In genomic region chr3:37354737-37355136, GRCm38 (mm10) we compare ENCODE assay signal across 20 mouse cellular contexts. TPM values are rescaled to one million over a fixed set of nuclear protein-coding genes. Genes with fewer than 3 reads are reported as not detected.
DNase-seq lines count a peak whose midpoint lies in the region; ATAC-seq and TF ChIP-seq lines count a peak whose summit lies in the region.
"Had no signal": no experiment of that assay in that cellular context is flagged by ENCODE, and none has a peak within 500 bp of the region (broad histone marks: within the 10 kb centered on the region; RNA-seq: fewer than 3 reads in every experiment).

No protein-coding gene starts in this region.

- H3K27ac ChIP-seq in lung, postnatal 0 days (ENCODE audit: low read length): no peak overlapping the region
- no peak overlapping the region for H3K27ac ChIP-seq in forebrain, embryonic 13.5 days
- H3K27ac ChIP-seq: heart, embryonic 15.5 days; hindbrain, postnatal 0 days; neural tube, embryonic 12.5 days had no signal

- peak; percentile 27 for DNase-seq in gastrocnemius, adult 18-20 months (ENCODE audit: low spot score)
- no peak for DNase-seq in gastrocnemius, postnatal 4 days (ENCODE audit: low spot score in 2 of 2)
- peak; percentile 54 for DNase-seq in NIH3T3 (ENCODE audit: low read depth)
- DNase-seq in fat pad, adult 2 months (ENCODE audit: extremely low read depth, low read depth, low spot score): peak; percentile 51
- DNase-seq in lung, postnatal 0 days (ENCODE audit: low spot score): peak; percentile 78
- DNase-seq in layer of hippocampus, postnatal 36 days: no peak
- DNase-seq in thymus, postnatal 4 days: no peak
- DNase-seq: adrenal gland, postnatal 36 days; cerebellum, adult 2 months; kidney, adult 2 months; kidney, postnatal 4 days; right cerebral cortex, postnatal 25 days; thymus, postnatal 25 days had no signal

- H3K9ac ChIP-seq in lung, postnatal 0 days (replicated peaks; ENCODE audit: low read depth): no peak overlapping the region
- no peak overlapping the region for H3K9ac ChIP-seq in forebrain, embryonic 13.5 days
- H3K9ac ChIP-seq: heart, embryonic 15.5 days; neural tube, embryonic 12.5 days had no signal

- TF ChIP-seq CTCF in lung, postnatal 0 days (IDR thresholded peaks at IDR 0.05): no peak

- no peak overlapping the region for H3K4me2 ChIP-seq in lung, postnatal 0 days (replicated peaks; ENCODE audit: low read depth, low read length)
- H3K4me2 ChIP-seq in forebrain, embryonic 13.5 days: no peak overlapping the region
- H3K4me2 ChIP-seq: heart, embryonic 15.5 days; neural tube, embryonic 12.5 days had no signal

- no peaks in the 10 kb centered on the region for H3K36me3 ChIP-seq in lung, postnatal 0 days (ENCODE audit: insufficient read depth, low read length)
- H3K36me3 ChIP-seq in forebrain, embryonic 13.5 days (ENCODE audit: poor library complexity, severe bottlenecking): no peaks in the 10 kb centered on the region
- H3K36me3 ChIP-seq: heart, embryonic 15.5 days; neural tube, embryonic 12.5 days had no signal

- no peaks in the 10 kb centered on the region for H3K27me3 ChIP-seq in lung, postnatal 0 days (replicated peaks; ENCODE audit: insufficient read depth, low read length)
- H3K27me3 ChIP-seq in forebrain, embryonic 13.5 days: peaks cover 7% of the 10 kb centered on the region
- H3K27me3 ChIP-seq: CH12.LX had no signal

- no peaks in the 10 kb centered on the region for H3K4me1 ChIP-seq in lung, postnatal 0 days (ENCODE audit: insufficient read depth, low read depth, low read length)
- no peaks in the 10 kb centered on the region for H3K4me1 ChIP-seq in forebrain, embryonic 13.5 days
- H3K4me1 ChIP-seq: neural tube, embryonic 12.5 days had no signal

- no peaks in the 10 kb centered on the region for H3K9me3 ChIP-seq in lung, postnatal 0 days (ENCODE audit: low read length)
- H3K9me3 ChIP-seq in forebrain, embryonic 13.5 days (replicated peaks): no peaks in the 10 kb centered on the region
- H3K9me3 ChIP-seq: heart, embryonic 15.5 days; neural tube, embryonic 12.5 days had no signal

- 37% methylated on average over 1 of the region's 1 CpGs for WGBS in lung, postnatal 0 days
- 77% methylated on average over 1 of the region's 1 CpGs for WGBS in forebrain, embryonic 13.5 days

- peak; percentile 37; the same call in 1 of the 2 replicates for TF ChIP-seq EP300 in lung, postnatal 0 days (IDR thresholded peaks at IDR 0.05)

- ATAC-seq in lung, postnatal 0 days: peak; percentile 87
- ATAC-seq in forebrain, embryonic 13.5 days: no peak
- ATAC-seq: activated CD4-positive, CD25-positive, alpha-beta regulatory T cell, adult 4 months; hindbrain, postnatal 0 days had no signal

- no peak overlapping the region for H3K4me3 ChIP-seq in lung, postnatal 0 days (ENCODE audit: low read depth, low read length)
- H3K4me3 ChIP-seq in forebrain, embryonic 13.5 days: no peak overlapping the region
- H3K4me3 ChIP-seq: heart, embryonic 15.5 days; neural tube, embryonic 12.5 days had no signal

RNA-seq across cellular contexts. Expression of gene Fgf2, which starts 6.6 kb away (rescaled TPM):
- 10 to 100 TPM in 1 of 2 experiments, 1 to 10 TPM in 1; 5.7 to 10.1 TPM for total RNA-seq in gastrocnemius, adult 18-20 months (2021)
- total RNA-seq in gastrocnemius, postnatal 4 days (2021): 10 to 100 TPM; 14.2 to 14.5 TPM
- 1.5 and 2.1 TPM in 2 replicates for polyA plus RNA-seq in lung, postnatal 0 days (2015; fragmentation: Nextera tagmentation; extraction: Ambion mirVana)
- total RNA-seq in layer of hippocampus, postnatal 36 days (2021): 1 to 10 TPM; 7.3 to 8.5 TPM
- polyA plus RNA-seq in forebrain, embryonic 13.5 days (2015; fragmentation: Nextera tagmentation; extraction: Ambion mirVana): 0.42 and 0.44 TPM in 2 replicates
- total RNA-seq: granulocyte monocyte progenitor cell, adult 5-6 weeks had no signal

RNA-seq across cellular contexts. Expression of gene Cetn4, which starts 42.2 kb away (rescaled TPM):
- under 1 TPM in 1 of 2 experiments, not detected in 1; 0.23 TPM for total RNA-seq in gastrocnemius, adult 18-20 months (2021)
- 1 to 10 TPM; 1.7 to 1.8 TPM for total RNA-seq in gastrocnemius, postnatal 4 days (2021)
- polyA plus RNA-seq in lung, postnatal 0 days (2015; fragmentation: Nextera tagmentation; extraction: Ambion mirVana): 6.5 and 7.1 TPM in 2 replicates
- total RNA-seq in layer of hippocampus, postnatal 36 days (2021): 10 to 100 TPM in 1 of 2 experiments, 1 to 10 TPM in 1; 8.9 to 10.5 TPM
- polyA plus RNA-seq in forebrain, embryonic 13.5 days (2015; fragmentation: Nextera tagmentation; extraction: Ambion mirVana): 2.9 and 3.4 TPM in 2 replicates

RNA-seq across cellular contexts. Expression of gene Bbs12, which starts 42.4 kb away (rescaled TPM):
- total RNA-seq in gastrocnemius, adult 18-20 months (2021): under 1 TPM; 0.50 to 0.57 TPM
- 1 to 10 TPM; 3.8 to 4.0 TPM for total RNA-seq in gastrocnemius, postnatal 4 days (2021)
- polyA plus RNA-seq in lung, postnatal 0 days (2015; fragmentation: Nextera tagmentation; extraction: Ambion mirVana): 3.3 and 4.0 TPM in 2 replicates
- total RNA-seq in layer of hippocampus, postnatal 36 days (2021): 1 to 10 TPM; 5.8 to 7.5 TPM
- 6.1 and 7.7 TPM in 2 replicates for polyA plus RNA-seq in forebrain, embryonic 13.5 days (2015; fragmentation: Nextera tagmentation; extraction: Ambion mirVana)

Comparison
In these comparisons a context has a peak if more than half of its experiments do, and no peak if none do; other contexts are left out.
1. DNase-seq: peak in gastrocnemius, adult 18-20 months (single experiment), NIH3T3 (single experiment), fat pad, adult 2 months (single experiment) and lung, postnatal 0 days (single experiment); none in gastrocnemius, postnatal 4 days (0 of 2), layer of hippocampus, postnatal 36 days (0 of 2) and thymus, postnatal 4 days (single experiment).